Mouse (Mus musculus) brain, embryonic 14.5 days (tissue): Measurements from ENCODE around the gene 1500009C09Rik.

Experiments used
- CTCF ChIP-seq: fragments of 200-500 bp; IDR thresholded peaks from 2 replicates; pipeline ENCODE4 v1.5.1; 2012; ENCODE audit warnings: inconsistent platforms, mild to moderate bottlenecking, moderate library complexity, borderline replicate concordance; ENCODE audit not compliant: insufficient read depth, insufficient read length; ENCODE audit errors: extremely low read depth
- POLR2A ChIP-seq: fragments of 200-500 bp; IDR thresholded peaks from 2 replicates; pipeline ENCODE4 v1.6.1; 2012; ENCODE audit warnings: mild to moderate bottlenecking, inconsistent platforms, borderline replicate concordance; ENCODE audit not compliant: poor library complexity, insufficient read depth, insufficient read length, severe bottlenecking; ENCODE audit errors: extremely low read depth

DNA sequence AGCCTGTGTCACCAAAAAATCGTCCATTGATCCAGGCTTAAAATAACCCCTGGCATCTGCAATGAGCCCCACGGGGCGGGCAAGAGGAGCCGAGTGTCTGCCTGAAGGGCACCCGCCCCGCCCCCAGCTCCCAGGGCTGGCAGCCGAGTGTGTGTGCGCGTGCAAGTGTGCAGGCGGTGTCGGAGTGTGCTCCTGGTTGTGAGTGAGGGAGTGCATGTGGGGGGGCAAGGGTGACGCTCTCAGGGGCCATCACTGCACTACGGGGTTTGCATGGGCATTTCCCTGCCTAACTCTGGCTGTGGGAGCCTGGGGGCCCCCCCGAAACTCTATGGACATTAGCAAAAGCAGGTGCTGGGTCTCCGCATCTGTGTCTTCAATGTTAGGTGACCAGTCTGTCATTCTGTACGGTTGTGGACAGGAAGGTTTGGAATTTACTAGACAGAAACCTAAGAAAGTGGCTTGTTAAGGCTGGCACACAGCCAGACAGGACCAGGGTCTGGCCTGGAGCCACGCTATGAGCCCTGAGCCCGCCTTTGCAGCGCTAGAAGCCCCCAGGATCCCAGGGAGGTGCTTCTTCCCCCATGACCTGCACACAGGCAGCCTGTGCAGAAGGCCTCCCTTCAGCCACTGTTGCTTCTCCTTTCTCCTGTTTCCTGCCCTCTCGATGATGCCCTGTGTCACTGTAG, 35.9 kb upstream of the 1500009C09Rik start:
- TF ChIP-seq CTCF, result no peak
- TF ChIP-seq POLR2A, result no peak
